ENCODE assay signal across 8 mouse cellular contexts in genomic region chr3:28402221-28402620, GRCm38 (mm10).
DNase-seq lines count a peak whose midpoint lies in the region; ATAC-seq lines count a peak whose summit lies in the region.

No protein-coding gene starts in this region.

- DNase-seq in frontal cortex, postnatal 10 days (ENCODE audit: low spot score in 2 of 2), result no peak
- peak; percentile 5 to 18 for DNase-seq in thymus, adult 18-20 months
- no peak for DNase-seq in thymus, postnatal 10 days (ENCODE audit: low spot score in 2 of 2)
- peak; percentile 53 for DNase-seq in thymus, postnatal 4 days
- no peak for DNase-seq in kidney, postnatal 25 days

- ATAC-seq in frontal cortex, adult (ENCODE audit: low TSS enrichment), result peak; percentile 13; the same call in 1 of the 2 replicates
- ATAC-seq in megakaryocyte-erythroid progenitor cell, adult 5-6 weeks (replicated peaks; ENCODE audit: low FRiP score, low TSS enrichment, poor library complexity, severe bottlenecking), result peak; percentile 69
- ATAC-seq in cerebellum, adult (ENCODE audit: insufficient number of reproducible peaks, low FRiP score, low TSS enrichment), result no peak

Comparison
In these comparisons a context has a peak if more than half of its experiments do, and no peak if none do; other contexts are left out.
1. DNase-seq: peak in thymus, adult 18-20 months (2 of 2) and thymus, postnatal 4 days (single experiment); none in frontal cortex, postnatal 10 days (0 of 2), thymus, postnatal 10 days (0 of 2) and kidney, postnatal 25 days (0 of 2).